Mouse (Mus musculus) heart, embryonic 14.5 days (tissue): ENCODE measurements around the gene Lefty2. TPM values are rescaled to one million over a fixed set of nuclear protein-coding genes. Genes with fewer than 3 reads are reported as not detected.

Source experiments
- ATAC-seq: fragments of 200-750 bp; cut with Nextera tagmentation; 2 replicates; pipeline ENCODE4 v1.8.0; 2017; ENCODE audit warnings: low read depth, moderate TSS enrichment; ENCODE audit not compliant: insufficient number of reproducible peaks, insufficient read depth, low FRiP score
- H3K27ac ChIP-seq, 2 experiments: fragments of 200-500 bp in 1 of 2; fragments of 300-500 bp in 1 of 2; sonication (generic) in 1 of 2; replicated peaks in 1 of 2; 2 replicates each; pipeline ENCODE4 v1.5.1; 2012 to 2014; ENCODE audit warnings: low read depth in 2 of 2, low read length in 2 of 2, control low read depth in 1 of 2, mild to moderate bottlenecking in 1 of 2, mixed read lengths in 1 of 2; ENCODE audit not compliant: control insufficient read depth in 1 of 2, insufficient read depth in 1 of 2
- H3K27me3 ChIP-seq: fragments of 300-500 bp; sonication (generic); 2 replicates; pipeline ENCODE4 v1.6.1; 2014; ENCODE audit warnings: mild to moderate bottlenecking, low read length, control low read depth; ENCODE audit not compliant: control insufficient read depth, insufficient read depth
- H3K36me3 ChIP-seq: fragments of 300-500 bp; sonication (generic); 2 replicates; pipeline ENCODE4 v1.6.1; 2014; ENCODE audit warnings: mild to moderate bottlenecking, control low read depth, low read length, mixed read lengths; ENCODE audit not compliant: control insufficient read depth, insufficient read depth
- H3K4me1 ChIP-seq, 2 experiments: fragments of 200-500 bp in 1 of 2; fragments of 300-500 bp in 1 of 2; sonication (generic) in 1 of 2; 2 replicates each; pipeline ENCODE4 v1.6.1; 2012 to 2014; ENCODE audit warnings: low read length in 2 of 2, control low read depth in 1 of 2, mixed read lengths in 1 of 2; ENCODE audit not compliant: control insufficient read depth in 2 of 2, insufficient read depth in 2 of 2
- H3K4me2 ChIP-seq: fragments of 300-500 bp; sonication (generic); 2 replicates; pipeline ENCODE4 v1.6.1; 2014; ENCODE audit warnings: mild to moderate bottlenecking, low read length
- H3K4me3 ChIP-seq, 2 experiments: fragments of 200-500 bp in 1 of 2; fragments of 300-500 bp in 1 of 2; sonication (generic) in 1 of 2; 2 replicates each; pipeline ENCODE4 v1.5.1; 2012 to 2014; ENCODE audit warnings: low read length in 2 of 2, mild to moderate bottlenecking in 2 of 2, control low read depth in 1 of 2, low read depth in 1 of 2, moderate library complexity in 1 of 2; ENCODE audit not compliant: control insufficient read depth in 1 of 2, insufficient read depth in 1 of 2
- H3K9ac ChIP-seq: fragments of 300-500 bp; sonication (generic); 2 replicates; pipeline ENCODE4 v1.6.1; 2014; ENCODE audit warnings: mild to moderate bottlenecking, low read length
- H3K9me3 ChIP-seq: fragments of 300-500 bp; sonication (generic); 2 replicates; pipeline ENCODE4 v1.6.1; 2016; ENCODE audit warnings: low read length, control low read depth; ENCODE audit not compliant: control insufficient read depth
- WGBS: fragments of 180-500 bp; shearing (Covaris S2); extraction: QIAGEN DNeasy Blood & Tissue Kit; methylation state at CpG from one replicate; pipeline ENCODE4 v1.1.7; 2014; 5-methylcytosine and 5-hydroxymethylcytosine counted together
- polyA plus RNA-seq: library from polyadenylated mRNA; unstranded; fragments of >200 nt; fragmentation: Nextera tagmentation; extraction: Ambion mirVana; gene quantifications from 2 replicates; pipeline ENCODE4 v1.2.1, GENCODE M21; 2014

Gene Lefty2
- polyA plus RNA-seq, 1 experiment from 2014 or later = not detected

DNA sequence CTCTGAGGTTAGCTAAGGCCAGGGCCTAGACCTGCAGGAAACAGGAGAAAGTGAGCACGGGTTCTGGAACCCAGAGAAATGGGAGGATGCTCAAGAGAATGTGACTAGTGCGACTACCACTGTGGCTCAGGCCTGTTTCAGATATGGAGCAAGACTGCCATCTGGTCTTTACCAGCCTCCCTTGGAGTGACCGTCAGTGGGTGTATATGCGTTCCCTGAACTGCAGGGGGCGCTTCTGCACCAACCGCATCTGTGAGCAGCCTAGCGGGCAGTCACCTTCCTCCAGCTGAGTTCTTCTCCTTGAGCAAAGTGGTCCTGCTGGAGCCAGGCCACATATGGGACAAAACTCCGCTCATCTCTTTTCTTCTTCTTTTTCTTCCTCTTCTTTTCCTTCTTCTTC is 26.8 kb downstream of the Lefty2 start:
- ATAC-seq = no peak
- H3K4me1 ChIP-seq = peaks cover 5 to 9% of the 10 kb centered on the region in 2 experiments; a peak in 2 of 4 replicates
- no peak overlapping the region for H3K4me2 ChIP-seq
- H3K36me3 ChIP-seq = no peaks in the 10 kb centered on the region
- H3K27me3 ChIP-seq = no peaks in the 10 kb centered on the region
- H3K9me3 ChIP-seq = no peaks in the 10 kb centered on the region
- H3K9ac ChIP-seq = no peak overlapping the region
- H3K4me3 ChIP-seq = no peak overlapping the region
- WGBS = 35% methylated on average over 8 of the region's 8 CpGs
- no peak overlapping the region for H3K27ac ChIP-seq

DNA sequence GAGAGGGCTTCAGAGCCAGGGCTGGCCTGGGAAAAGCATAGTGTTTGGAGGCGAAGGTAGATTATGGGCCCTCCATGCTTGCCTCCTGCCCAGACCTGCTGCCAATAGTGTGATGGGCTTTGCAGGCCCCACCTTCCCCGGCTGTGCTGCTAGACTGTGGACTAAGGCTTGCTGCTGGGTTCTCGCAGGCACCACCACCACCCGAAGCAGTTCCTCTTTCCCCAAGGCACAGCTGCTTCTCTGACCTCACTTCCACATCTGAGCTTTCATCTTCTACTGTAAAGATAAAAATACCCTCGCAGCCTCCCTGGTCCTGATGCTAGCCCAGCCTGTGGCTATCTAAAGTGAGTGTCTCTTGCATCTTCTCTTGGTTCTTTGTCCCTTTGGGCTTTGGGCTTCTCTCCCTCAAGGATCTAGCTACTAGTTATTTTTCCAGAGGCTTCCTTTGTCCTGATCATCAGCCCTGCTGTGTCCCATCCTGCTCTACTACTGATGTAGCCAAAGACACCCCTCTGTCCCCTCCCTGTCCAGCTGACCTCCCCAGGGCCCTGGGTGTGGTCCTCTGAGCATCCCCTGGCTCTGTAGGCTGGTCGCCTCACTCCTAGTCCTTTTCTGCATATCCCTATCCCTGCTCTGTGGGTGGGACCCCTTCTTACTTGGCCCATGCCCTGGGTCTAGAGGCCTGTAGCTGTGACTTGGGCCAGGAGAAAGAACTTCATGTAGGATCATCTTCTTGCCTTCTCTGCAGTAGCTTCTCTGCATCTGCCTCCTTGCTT is 29.6 kb downstream of the Lefty2 start:
- H3K9ac ChIP-seq = no peak overlapping the region
- ATAC-seq = no peak
- peaks cover 5 to 9% of the 10 kb centered on the region in 2 experiments; a peak in 2 of 4 replicates for H3K4me1 ChIP-seq
- no peak overlapping the region for H3K27ac ChIP-seq
- 52% methylated on average over 6 of the region's 6 CpGs for WGBS
- H3K36me3 ChIP-seq = no peaks in the 10 kb centered on the region
- H3K9me3 ChIP-seq = no peaks in the 10 kb centered on the region
- H3K4me3 ChIP-seq = no peak overlapping the region
- no peaks in the 10 kb centered on the region for H3K27me3 ChIP-seq
- no peak overlapping the region for H3K4me2 ChIP-seq

DNA sequence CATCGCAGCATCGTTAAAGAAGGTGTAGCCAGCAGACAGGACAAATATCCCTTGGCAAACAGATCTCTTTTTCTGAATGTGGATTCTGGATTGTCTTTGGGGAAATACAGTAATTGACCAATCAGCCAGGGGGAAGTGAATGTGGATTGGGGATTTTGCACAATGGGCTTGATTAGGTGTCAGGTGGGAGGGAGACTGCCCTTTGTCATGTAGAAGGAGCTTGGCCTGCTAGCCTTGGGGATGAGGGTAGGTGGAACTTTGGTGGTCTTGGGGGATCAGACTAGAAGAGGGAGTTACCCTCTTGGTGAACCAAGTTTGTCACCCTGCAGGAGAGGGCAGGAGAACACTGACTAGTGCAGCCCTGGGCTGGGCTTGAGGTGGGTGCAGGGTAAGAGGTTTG is 31.8 kb downstream of the Lefty2 start:
- no peak overlapping the region for H3K4me2 ChIP-seq
- no peak overlapping the region for H3K4me3 ChIP-seq
- H3K9me3 ChIP-seq = no peaks in the 10 kb centered on the region
- no peaks in the 10 kb centered on the region for H3K36me3 ChIP-seq
- no peak overlapping the region for H3K27ac ChIP-seq
- peaks cover 5% of the 10 kb centered on the region in 2 experiments; a peak in 2 of 4 replicates for H3K4me1 ChIP-seq
- WGBS = 44% methylated on average over 2 of the region's 2 CpGs
- 0 out of 2 replicates have a peak, but pooled peaks cover 4% of the 10 kb centered on the region for H3K27me3 ChIP-seq
- H3K9ac ChIP-seq = no peak overlapping the region
- ATAC-seq = no peak

DNA sequence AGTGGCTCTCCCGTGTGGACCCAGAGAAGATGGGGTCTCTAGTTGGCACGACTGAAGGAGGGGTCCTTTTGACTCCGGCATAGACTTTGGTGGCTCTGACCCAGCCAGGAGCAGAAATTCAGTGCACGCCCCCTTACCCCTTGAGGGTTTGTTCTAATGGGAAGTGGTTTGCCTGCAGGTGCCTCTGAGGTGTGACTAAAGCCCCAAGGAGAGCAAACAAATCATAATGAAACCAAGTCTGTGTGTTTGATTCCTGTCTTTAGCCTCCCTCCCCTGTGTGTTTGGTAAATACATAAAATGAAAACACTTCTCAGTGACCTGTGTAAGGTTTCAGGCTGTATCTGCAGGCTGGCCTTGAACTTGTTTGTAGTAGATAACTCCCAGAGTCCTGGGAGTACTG is 33.4 kb downstream of the Lefty2 start:
- Histone ChIP-seq H3K4me1 (peaks cover 5% of the 10 kb centered on the region in 2 experiments; a peak in 2 of 4 replicates), H3K36me3 (no peaks in the 10 kb centered on the region), H3K4me3 (no peak overlapping the region), H3K4me2 (no peak overlapping the region), H3K27ac (no peak overlapping the region), H3K9me3 (no peaks in the 10 kb centered on the region), H3K27me3 (0 out of 2 replicates have a peak, but pooled peaks cover 4% of the 10 kb centered on the region), H3K9ac (no peak overlapping the region)
- 62% methylated on average over 4 of the region's 4 CpGs for WGBS
- no peak for ATAC-seq

DNA sequence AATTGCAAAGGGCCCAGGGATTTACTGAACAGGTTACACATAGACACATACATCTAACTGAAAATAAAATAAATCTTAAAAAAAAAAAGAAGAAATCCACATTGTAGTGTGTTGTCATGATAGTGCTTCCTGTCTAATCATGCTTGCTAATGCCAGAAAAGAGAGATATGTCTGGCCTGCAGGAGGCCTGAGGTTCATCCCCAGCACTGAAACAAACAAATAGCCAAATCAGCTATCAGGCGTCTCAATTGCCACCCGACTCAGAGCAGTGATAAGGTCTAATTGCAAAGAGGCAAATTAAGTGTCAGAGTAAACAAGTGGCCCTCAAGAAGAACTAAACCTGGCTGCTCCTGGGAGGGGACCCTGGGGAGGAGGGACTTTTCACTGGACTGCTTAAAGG is 36.7 kb downstream of the Lefty2 start:
- WGBS = 28% methylated on average over 2 of the region's 2 CpGs
- H3K9ac ChIP-seq = no peak overlapping the region
- H3K4me3 ChIP-seq = no peak overlapping the region
- no peaks in the 10 kb centered on the region for H3K9me3 ChIP-seq
- no peak for ATAC-seq
- H3K4me2 ChIP-seq = no peak overlapping the region
- H3K4me1 ChIP-seq = no peaks in the 10 kb centered on the region
- no peaks in the 10 kb centered on the region for H3K36me3 ChIP-seq
- H3K27ac ChIP-seq = no peak overlapping the region
- peaks cover 21% of the 10 kb centered on the region for H3K27me3 ChIP-seq

DNA sequence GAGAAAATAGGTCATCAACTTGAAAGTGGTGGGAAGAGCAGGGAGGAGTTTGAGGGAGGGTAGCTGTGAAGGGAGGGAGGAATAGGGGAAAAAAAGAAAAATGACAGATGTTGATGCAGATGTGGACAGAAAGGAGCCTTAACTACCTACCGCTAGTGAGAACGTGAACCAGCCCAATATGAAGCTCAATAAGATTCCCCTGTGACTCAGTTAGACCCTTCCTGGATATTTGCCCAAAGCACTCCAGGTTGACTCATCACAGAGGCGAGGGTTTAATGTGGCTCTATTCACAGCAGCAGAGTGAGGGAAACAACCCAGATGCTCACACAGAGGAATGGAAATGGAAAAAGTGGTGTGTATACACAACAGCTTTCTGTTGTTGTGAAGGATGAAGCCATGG is 38.2 kb downstream of the Lefty2 start:
- Histone ChIP-seq H3K9ac (no peak overlapping the region), H3K9me3 (no peaks in the 10 kb centered on the region), H3K27ac (no peak overlapping the region), H3K4me3 (no peak overlapping the region), H3K27me3 (peaks cover 36% of the 10 kb centered on the region), H3K4me2 (no peak overlapping the region), H3K4me1 (no peaks in the 10 kb centered on the region), H3K36me3 (no peaks in the 10 kb centered on the region)
- WGBS = 66% methylated on average over 3 of the region's 3 CpGs
- no peak for ATAC-seq

DNA sequence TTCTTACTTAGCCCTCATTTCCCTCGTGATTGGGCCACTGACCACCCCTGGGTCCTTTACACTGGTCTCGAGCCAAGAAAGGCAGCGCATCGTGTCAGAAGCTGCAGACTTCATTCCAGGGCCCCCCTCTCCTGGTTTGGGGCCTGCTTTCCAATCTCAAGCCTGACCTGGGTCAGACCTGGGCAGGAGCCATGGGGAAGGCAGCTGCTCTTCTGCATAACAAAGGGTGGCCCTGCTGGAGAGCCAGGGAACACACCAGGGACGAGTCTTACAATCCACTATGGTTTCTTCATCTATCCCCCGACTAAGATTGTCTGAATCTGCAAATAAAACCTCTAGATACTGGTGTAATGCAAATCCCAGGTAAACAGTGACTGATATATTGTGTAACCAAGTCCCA is 40.8 kb downstream of the Lefty2 start:
- H3K4me2 ChIP-seq = no peak overlapping the region
- no peak overlapping the region for H3K9ac ChIP-seq
- H3K36me3 ChIP-seq = no peaks in the 10 kb centered on the region
- H3K4me3 ChIP-seq = no peak overlapping the region
- H3K27ac ChIP-seq = no peak overlapping the region
- ATAC-seq = no peak
- peaks cover 42% of the 10 kb centered on the region for H3K27me3 ChIP-seq
- H3K4me1 ChIP-seq = no peaks in the 10 kb centered on the region
- WGBS = 33% methylated on average over 6 of the region's 6 CpGs
- no peaks in the 10 kb centered on the region for H3K9me3 ChIP-seq
